Mouse (Mus musculus): ENCODE data around the gene Vsig2. TPM values are rescaled to one million over a fixed set of nuclear protein-coding genes. Genes with fewer than 3 reads are reported as not detected.

Vsig2 gene
- polyA plus RNA-seq, 1 experiment: not detected

DNA sequence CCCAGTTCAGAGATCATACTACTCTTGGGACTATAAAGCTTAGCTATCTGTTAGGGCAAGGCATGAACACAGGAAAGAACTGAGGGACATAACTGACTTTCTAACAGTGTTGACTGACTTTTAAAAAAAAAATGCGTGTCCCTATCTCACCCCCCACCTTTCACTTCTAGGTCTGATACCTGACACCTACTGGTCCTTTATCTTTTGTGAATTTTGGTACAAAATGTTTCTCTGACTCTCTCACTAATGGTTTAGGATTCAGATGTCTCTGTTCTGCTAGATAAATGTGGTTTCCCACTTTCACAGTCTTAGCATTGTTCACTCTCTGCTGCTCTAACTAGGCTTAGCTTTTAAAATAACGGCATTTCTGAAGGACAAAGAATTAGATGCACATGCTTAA, 53.0 kb downstream of the Vsig2 start:
- no peaks in the 10 kb centered on the region for H3K27me3 ChIP-seq (ENCODE audit: control insufficient read depth, insufficient read depth, insufficient read length)
- H3K36me3 ChIP-seq (ENCODE audit: control insufficient read depth, insufficient read depth): no peaks in the 10 kb centered on the region
- H3K79me2 ChIP-seq (ENCODE audit: control insufficient read depth, insufficient read depth): no peaks in the 10 kb centered on the region
- H3K4me3 ChIP-seq: no peak overlapping the region
- TF ChIP-seq TCF12 (IDR thresholded peaks at IDR 0.05; ENCODE audit: insufficient read depth, poor library complexity, severe bottlenecking): no peak
- no peak for TF ChIP-seq TCF3 (IDR thresholded peaks at IDR 0.05; ENCODE audit: insufficient read length, low read depth)
- TF ChIP-seq USF1 (IDR thresholded peaks at IDR 0.05; ENCODE audit: low read depth): no peak
- TF ChIP-seq POLR2A (IDR thresholded peaks at IDR 0.05; ENCODE audit: insufficient read length, low read depth): no peak
- TF ChIP-seq SRF (IDR thresholded peaks at IDR 0.05; ENCODE audit: control insufficient read depth, insufficient read length, low read depth): no peak
- TF ChIP-seq POLR2AphosphoS2 (IDR thresholded peaks at IDR 0.05; ENCODE audit: insufficient read length, low read depth): no peak
- no peak for TF ChIP-seq MAX (IDR thresholded peaks at IDR 0.05; ENCODE audit: low read depth)
- no peak for TF ChIP-seq REST (IDR thresholded peaks at IDR 0.05; ENCODE audit: insufficient read depth, insufficient read length)
- TF ChIP-seq MYOD1 (IDR thresholded peaks at IDR 0.05; ENCODE audit: control insufficient read depth in 1 of 3, insufficient read length in 2 of 3, low read depth in 2 of 3): no peak
- TF ChIP-seq CEBPB (IDR thresholded peaks at IDR 0.05; ENCODE audit: insufficient read depth, poor library complexity, severe bottlenecking): no peak
- TF ChIP-seq MYOG (IDR thresholded peaks at IDR 0.05; ENCODE audit: control insufficient read depth in 1 of 3, insufficient read depth in 1 of 3, insufficient read length in 2 of 3, low read depth in 2 of 3): no peak
- TF ChIP-seq E2F4 (IDR thresholded peaks at IDR 0.05; ENCODE audit: insufficient read depth): no peak
- no peak overlapping the region for H3K4me2 ChIP-seq (ENCODE audit: low read depth)
- H3ac ChIP-seq (ENCODE audit: control insufficient read depth, insufficient read length): no peak overlapping the region

DNA sequence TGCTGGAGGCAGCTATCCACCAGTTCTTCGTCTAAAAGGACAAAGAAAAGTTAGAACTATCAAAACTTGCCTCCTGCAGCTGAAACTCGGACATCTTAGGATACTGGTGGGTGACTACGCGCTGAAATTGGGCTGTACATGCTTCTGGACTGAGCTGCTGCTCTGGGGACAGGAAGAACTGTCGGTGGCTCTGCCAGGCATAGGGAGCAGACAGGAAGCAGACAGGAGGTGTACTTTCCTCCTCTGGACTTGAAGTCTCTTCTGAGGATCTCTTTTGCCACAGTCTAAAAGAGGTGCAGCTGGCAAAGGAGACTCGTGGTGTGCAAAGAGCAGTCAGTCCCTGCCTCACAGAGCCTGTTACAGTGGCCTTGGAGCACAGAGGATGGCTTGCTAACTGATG, 53.6 kb downstream of the Vsig2 start:
- TF ChIP-seq MAX (IDR thresholded peaks at IDR 0.05; ENCODE audit: low read depth): no peak
- no peak for TF ChIP-seq USF1 (IDR thresholded peaks at IDR 0.05; ENCODE audit: low read depth)
- TF ChIP-seq MYOG (IDR thresholded peaks at IDR 0.05; ENCODE audit: control insufficient read depth in 1 of 3, insufficient read depth in 1 of 3, insufficient read length in 2 of 3, low read depth in 2 of 3): no peak
- TF ChIP-seq POLR2AphosphoS2 (IDR thresholded peaks at IDR 0.05; ENCODE audit: insufficient read length, low read depth): no peak
- TF ChIP-seq TCF12 (IDR thresholded peaks at IDR 0.05; ENCODE audit: insufficient read depth, poor library complexity, severe bottlenecking): no peak
- TF ChIP-seq SRF (IDR thresholded peaks at IDR 0.05; ENCODE audit: control insufficient read depth, insufficient read length, low read depth): no peak
- TF ChIP-seq TCF3 (IDR thresholded peaks at IDR 0.05; ENCODE audit: insufficient read length, low read depth): no peak
- no peak for TF ChIP-seq MYOD1 (IDR thresholded peaks at IDR 0.05; ENCODE audit: control insufficient read depth in 1 of 3, insufficient read length in 2 of 3, low read depth in 2 of 3)
- TF ChIP-seq E2F4 (IDR thresholded peaks at IDR 0.05; ENCODE audit: insufficient read depth): no peak
- no peak for TF ChIP-seq REST (IDR thresholded peaks at IDR 0.05; ENCODE audit: insufficient read depth, insufficient read length)
- Histone ChIP-seq H3ac (ENCODE audit: control insufficient read depth, insufficient read length) (no peak overlapping the region), H3K4me2 (ENCODE audit: low read depth) (no peak overlapping the region), H3K36me3 (ENCODE audit: control insufficient read depth, insufficient read depth) (no peaks in the 10 kb centered on the region), H3K27me3 (ENCODE audit: control insufficient read depth, insufficient read depth, insufficient read length) (no peaks in the 10 kb centered on the region), H3K79me2 (ENCODE audit: control insufficient read depth, insufficient read depth) (no peaks in the 10 kb centered on the region), H3K4me3 (no peak overlapping the region)

- H3K27me3 ChIP-seq (ENCODE audit: control insufficient read depth, insufficient read depth, insufficient read length): no peaks in the 10 kb centered on the region
- H3ac ChIP-seq (ENCODE audit: control insufficient read depth, insufficient read length): no peak overlapping the region
- H3K36me3 ChIP-seq (ENCODE audit: control insufficient read depth, insufficient read depth): no peaks in the 10 kb centered on the region
- no peak overlapping the region for H3K4me2 ChIP-seq (ENCODE audit: low read depth)
- no peak for TF ChIP-seq E2F4 (IDR thresholded peaks at IDR 0.05; ENCODE audit: insufficient read depth)
- no peak for TF ChIP-seq MYOD1 (IDR thresholded peaks at IDR 0.05; ENCODE audit: control insufficient read depth in 1 of 3, insufficient read length in 2 of 3, low read depth in 2 of 3)
- TF ChIP-seq USF1 (IDR thresholded peaks at IDR 0.05; ENCODE audit: low read depth): no peak
- no peak for TF ChIP-seq TCF12 (IDR thresholded peaks at IDR 0.05; ENCODE audit: insufficient read depth, poor library complexity, severe bottlenecking)
- no peak for TF ChIP-seq MYOG (IDR thresholded peaks at IDR 0.05; ENCODE audit: control insufficient read depth in 1 of 3, insufficient read depth in 1 of 3, insufficient read length in 2 of 3, low read depth in 2 of 3)
- no peak for TF ChIP-seq SRF (IDR thresholded peaks at IDR 0.05; ENCODE audit: control insufficient read depth, insufficient read length, low read depth)
- no peak for TF ChIP-seq POLR2A (IDR thresholded peaks at IDR 0.05; ENCODE audit: insufficient read length, low read depth)
- TF ChIP-seq MAX (IDR thresholded peaks at IDR 0.05; ENCODE audit: low read depth): no peak
- H3K79me2 ChIP-seq (ENCODE audit: control insufficient read depth, insufficient read depth): no peaks in the 10 kb centered on the region
- H3K4me3 ChIP-seq: no peak overlapping the region
Observed at GRCm38 (mm10) chr9:37593690-37594089, 54.6 kb downstream of the Vsig2 start.

Other genes starting within 250 kb of the Vsig2 start
- 0.38 TPM for gene Ccdc15, start 190.8 kb upstream of the Vsig2 start, polyA plus RNA-seq (2012; fragmentation: generic; extraction: Trizol)
- gene Hepacam, start 171.9 kb upstream of the Vsig2 start, polyA plus RNA-seq (2012; fragmentation: generic; extraction: Trizol): not detected
- not detected for gene Robo4, start 137.4 kb upstream of the Vsig2 start, polyA plus RNA-seq (2012; fragmentation: generic; extraction: Trizol)
- gene Robo3, start 106.0 kb upstream of the Vsig2 start, polyA plus RNA-seq (2012; fragmentation: generic; extraction: Trizol): 0.01 TPM
- gene Msantd2, start 49.9 kb upstream of the Vsig2 start, polyA plus RNA-seq (2012; fragmentation: generic; extraction: Trizol): 4.0 TPM
- 0.04 TPM for gene Esam, start 11.2 kb upstream of the Vsig2 start, polyA plus RNA-seq (2012; fragmentation: generic; extraction: Trizol)
- gene Nrgn, start 13.6 kb downstream of the Vsig2 start, polyA plus RNA-seq (2012; fragmentation: generic; extraction: Trizol): 0.42 TPM
- 0.60 TPM for gene Siae, start 16.4 kb downstream of the Vsig2 start, polyA plus RNA-seq (2012; fragmentation: generic; extraction: Trizol)
- 2.7 TPM for gene Spa17, start 74.5 kb downstream of the Vsig2 start, polyA plus RNA-seq (2012; fragmentation: generic; extraction: Trizol)
- gene Tbrg1, start 118.1 kb downstream of the Vsig2 start, polyA plus RNA-seq (2012; fragmentation: generic; extraction: Trizol): 93.3 TPM
- gene Panx3, start 130.0 kb downstream of the Vsig2 start, polyA plus RNA-seq (2012; fragmentation: generic; extraction: Trizol): 0.02 TPM
- gene Olfr160, start 177.0 kb downstream of the Vsig2 start, polyA plus RNA-seq (2012; fragmentation: generic; extraction: Trizol): not detected
- gene Olfr874, start 205.9 kb downstream of the Vsig2 start, polyA plus RNA-seq (2012; fragmentation: generic; extraction: Trizol): not detected
- not detected for gene Olfr875, start 232.6 kb downstream of the Vsig2 start, polyA plus RNA-seq (2012; fragmentation: generic; extraction: Trizol)

Data from myocyte (in vitro differentiated cells).